Mouse (Mus musculus): ENCODE data around the gene Hspa12b. TPM values are rescaled to one million over a fixed set of nuclear protein-coding genes. Genes with fewer than 3 reads are reported as not detected.
A peak's percentile ranks its signal among the peaks of the same experiment; 100 is the strongest.

Hspa12b gene
- total and polyA plus RNA-seq, 2 experiments from 2014 or later = 3.3 to 11.2 TPM

DNA sequence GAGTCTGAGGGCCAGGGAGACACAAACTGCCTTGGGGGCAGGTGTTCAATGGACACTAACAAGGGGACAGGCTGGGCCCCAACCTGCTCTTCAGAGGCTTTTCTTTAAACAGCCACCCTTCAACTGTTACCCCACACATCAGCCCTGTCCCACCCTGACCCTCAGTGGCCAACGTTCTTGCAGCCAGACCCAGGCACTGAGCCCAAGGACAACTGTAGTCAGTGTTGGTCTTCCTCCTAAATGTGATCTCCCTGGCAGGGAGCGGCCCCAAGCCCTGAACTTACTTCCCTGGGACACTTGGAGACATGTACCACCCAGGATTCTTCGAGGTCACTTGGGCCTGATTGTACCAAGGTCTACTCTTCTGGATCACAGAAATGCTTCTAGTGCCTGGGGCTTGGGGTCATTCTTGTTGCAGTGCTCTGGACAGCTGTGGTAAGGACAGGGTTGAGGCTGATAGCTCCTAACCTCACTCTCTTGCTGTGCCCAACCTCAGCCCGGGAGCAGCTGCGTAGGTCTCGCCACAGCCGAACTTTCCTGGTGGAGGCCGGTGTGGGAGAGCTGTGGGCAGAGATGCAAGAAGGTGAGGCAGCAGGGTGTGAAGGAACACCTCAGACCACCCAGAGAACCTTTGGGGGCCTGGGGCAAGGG is 14.4 kb downstream of the Hspa12b start:
- no peak overlapping the region for H3K9ac ChIP-seq (replicated peaks; ENCODE audit: low read length)
- no peak for TF ChIP-seq CTCF (IDR thresholded peaks at IDR 0.05; ENCODE audit: low read depth)
- H3K4me2 ChIP-seq (ENCODE audit: low read depth, low read length) = no peak overlapping the region
- H3K27me3 ChIP-seq (ENCODE audit: insufficient read depth, low read length) = no peaks in the 10 kb centered on the region
- no peak overlapping the region for H3K4me3 ChIP-seq (ENCODE audit: low read length)
- H3K36me3 ChIP-seq (ENCODE audit: insufficient read depth, low read length) = peaks cover 15% of the 10 kb centered on the region; the same call in 1 of the 2 replicates
- no peak for DNase-seq (ENCODE audit: low spot score)
- no peak overlapping the region for H3K27ac ChIP-seq
- ATAC-seq = no peak
- no peaks in the 10 kb centered on the region for H3K4me1 ChIP-seq (ENCODE audit: insufficient read depth, low read length)
- no peaks in the 10 kb centered on the region for H3K9me3 ChIP-seq (ENCODE audit: low read length)
- 92% methylated on average over 8 of the region's 8 CpGs for WGBS

GRCm38 (mm10) chr2:131142592-131142991 is 15.5 kb downstream of the Hspa12b start:
- H3K27ac ChIP-seq = no peak overlapping the region
- H3K4me2 ChIP-seq (ENCODE audit: low read depth, low read length) = no peak overlapping the region
- no peaks in the 10 kb centered on the region for H3K4me1 ChIP-seq (ENCODE audit: insufficient read depth, low read length)
- no peak overlapping the region for H3K4me3 ChIP-seq (ENCODE audit: low read length)
- DNase-seq (ENCODE audit: low spot score) (peak; percentile 58), ATAC-seq (0 out of 2 replicates have a peak, but pooled peaks have one; percentile 24)
- H3K36me3 ChIP-seq (ENCODE audit: insufficient read depth, low read length) = peaks cover 26% of the 10 kb centered on the region
- WGBS = 32% methylated on average over 18 of the region's 18 CpGs
- H3K9me3 ChIP-seq (ENCODE audit: low read length) = no peaks in the 10 kb centered on the region
- H3K9ac ChIP-seq (replicated peaks; ENCODE audit: low read length) = no peak overlapping the region
- peak; percentile 72 for TF ChIP-seq CTCF (IDR thresholded peaks at IDR 0.05; ENCODE audit: low read depth)
- no peaks in the 10 kb centered on the region for H3K27me3 ChIP-seq (ENCODE audit: insufficient read depth, low read length)

DNA sequence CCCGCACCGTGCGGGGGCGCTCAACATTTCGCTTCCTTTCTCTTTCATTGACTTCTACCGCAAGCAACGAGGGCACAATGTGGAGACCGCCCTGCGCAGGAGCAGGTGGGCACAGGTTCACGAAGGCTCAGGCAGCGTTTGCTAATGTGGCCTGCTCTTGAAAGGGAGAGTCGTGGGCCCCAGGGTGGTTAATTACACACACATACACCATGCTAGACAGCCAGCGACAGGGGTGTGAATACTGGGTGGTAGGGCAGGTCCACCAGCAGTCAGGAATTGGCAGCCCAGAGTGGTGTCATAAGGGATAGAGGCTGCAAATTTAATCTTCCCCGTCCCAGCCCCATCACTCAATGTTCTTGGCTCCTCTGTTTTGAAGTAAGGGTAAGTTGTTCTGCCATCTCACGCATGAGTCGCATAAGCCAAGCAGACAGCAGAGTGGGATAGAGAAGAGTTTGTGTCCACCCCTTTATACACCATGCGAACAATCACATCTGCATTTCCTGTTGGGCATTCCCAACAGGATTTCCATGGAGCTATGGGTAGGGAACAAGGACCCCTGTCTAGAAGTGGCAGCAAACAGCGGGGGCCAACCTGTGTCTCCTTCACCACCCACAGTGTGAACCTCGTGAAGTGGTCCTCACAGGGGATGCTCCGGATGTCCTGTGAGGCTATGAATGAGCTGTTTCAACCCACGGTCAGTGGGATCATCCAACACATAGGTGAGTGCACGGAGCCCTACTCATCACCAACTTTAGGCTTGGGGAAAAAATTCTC is 16.1 kb downstream of the Hspa12b start:
- WGBS = 67% methylated on average over 22 of the region's 22 CpGs
- no peak for TF ChIP-seq CTCF (IDR thresholded peaks at IDR 0.05; ENCODE audit: low read depth)
- Histone ChIP-seq H3K27me3 (ENCODE audit: insufficient read depth, low read length) (no peaks in the 10 kb centered on the region), H3K27ac (no peak overlapping the region), H3K4me3 (ENCODE audit: low read length) (no peak overlapping the region), H3K9me3 (ENCODE audit: low read length) (no peaks in the 10 kb centered on the region), H3K36me3 (ENCODE audit: insufficient read depth, low read length) (peaks cover 32% of the 10 kb centered on the region), H3K9ac (replicated peaks; ENCODE audit: low read length) (no peak overlapping the region), H3K4me2 (ENCODE audit: low read depth, low read length) (no peak overlapping the region), H3K4me1 (ENCODE audit: insufficient read depth, low read length) (no peaks in the 10 kb centered on the region)
- DNase-seq (ENCODE audit: low spot score) (no peak), ATAC-seq (no peak)

- no peak overlapping the region for H3K9ac ChIP-seq (replicated peaks; ENCODE audit: low read length)
- H3K4me3 ChIP-seq (ENCODE audit: low read length) = no peak overlapping the region
- H3K27me3 ChIP-seq (ENCODE audit: insufficient read depth, low read length) = no peaks in the 10 kb centered on the region
- no peak overlapping the region for H3K4me2 ChIP-seq (ENCODE audit: low read depth, low read length)
- TF ChIP-seq CTCF (IDR thresholded peaks at IDR 0.05; ENCODE audit: low read depth) = no peak
- DNase-seq (ENCODE audit: low spot score) (no peak), ATAC-seq (no peak)
- peaks cover 47% of the 10 kb centered on the region for H3K36me3 ChIP-seq (ENCODE audit: insufficient read depth, low read length)
- 77% methylated on average over 13 of the region's 13 CpGs for WGBS
- H3K4me1 ChIP-seq (ENCODE audit: insufficient read depth, low read length) = no peaks in the 10 kb centered on the region
- H3K27ac ChIP-seq = no peak overlapping the region
- H3K9me3 ChIP-seq (ENCODE audit: low read length) = no peaks in the 10 kb centered on the region
These were observed 18.0 kb downstream of the Hspa12b start for GRCm38 (mm10) chr2:131145121-131145520.

DNA sequence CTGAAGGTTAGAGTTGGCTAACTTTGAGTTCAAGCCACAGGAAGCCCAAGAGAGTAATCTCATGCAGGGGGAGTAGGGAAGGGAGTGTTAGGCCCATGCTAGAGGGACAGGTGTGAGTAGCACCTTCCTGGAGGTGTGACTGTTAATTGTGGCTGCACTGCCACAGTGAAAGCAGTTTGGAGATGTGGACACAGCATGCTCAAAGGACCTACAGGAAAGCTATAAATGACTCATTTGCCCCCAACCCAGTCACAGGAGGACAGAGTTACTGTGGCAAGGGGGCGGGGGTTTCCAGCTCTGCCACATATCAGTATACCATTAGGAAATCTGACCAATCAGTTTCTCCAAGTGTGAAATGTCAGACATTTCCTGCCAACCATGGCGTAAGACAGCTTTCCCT is 18.5 kb downstream of the Hspa12b start:
- TF ChIP-seq CTCF (IDR thresholded peaks at IDR 0.05; ENCODE audit: low read depth) = no peak
- peaks cover 51% of the 10 kb centered on the region for H3K36me3 ChIP-seq (ENCODE audit: insufficient read depth, low read length)
- 91% methylated on average over 2 of the region's 2 CpGs for WGBS
- ATAC-seq = no peak
- no peak overlapping the region for H3K9ac ChIP-seq (replicated peaks; ENCODE audit: low read length)
- no peak overlapping the region for H3K4me3 ChIP-seq (ENCODE audit: low read length)
- DNase-seq (ENCODE audit: low spot score) = no peak
- no peaks in the 10 kb centered on the region for H3K9me3 ChIP-seq (ENCODE audit: low read length)
- no peaks in the 10 kb centered on the region for H3K27me3 ChIP-seq (ENCODE audit: insufficient read depth, low read length)
- no peak overlapping the region for H3K27ac ChIP-seq
- no peaks in the 10 kb centered on the region for H3K4me1 ChIP-seq (ENCODE audit: insufficient read depth, low read length)
- H3K4me2 ChIP-seq (ENCODE audit: low read depth, low read length) = no peak overlapping the region

GRCm38 (mm10) chr2:131146193-131147042 is 19.3 kb downstream of the Hspa12b start:
- Histone ChIP-seq H3K27ac (no peak overlapping the region), H3K4me2 (ENCODE audit: low read depth, low read length) (no peak overlapping the region), H3K27me3 (ENCODE audit: insufficient read depth, low read length) (no peaks in the 10 kb centered on the region), H3K4me3 (ENCODE audit: low read length) (no peak overlapping the region), H3K4me1 (ENCODE audit: insufficient read depth, low read length) (no peaks in the 10 kb centered on the region), H3K9ac (replicated peaks; ENCODE audit: low read length) (no peak overlapping the region), H3K9me3 (ENCODE audit: low read length) (no peaks in the 10 kb centered on the region), H3K36me3 (ENCODE audit: insufficient read depth, low read length) (peaks cover 55% of the 10 kb centered on the region)
- WGBS = 91% methylated on average over 21 of the region's 21 CpGs
- DNase-seq (ENCODE audit: low spot score) = no peak
- ATAC-seq = no peak
- TF ChIP-seq CTCF (IDR thresholded peaks at IDR 0.05; ENCODE audit: low read depth) = no peak

Data from hindbrain, postnatal 0 days (tissue).